Mouse (Mus musculus): ENCODE results near the gene Asl.

Gene Asl

DNA sequence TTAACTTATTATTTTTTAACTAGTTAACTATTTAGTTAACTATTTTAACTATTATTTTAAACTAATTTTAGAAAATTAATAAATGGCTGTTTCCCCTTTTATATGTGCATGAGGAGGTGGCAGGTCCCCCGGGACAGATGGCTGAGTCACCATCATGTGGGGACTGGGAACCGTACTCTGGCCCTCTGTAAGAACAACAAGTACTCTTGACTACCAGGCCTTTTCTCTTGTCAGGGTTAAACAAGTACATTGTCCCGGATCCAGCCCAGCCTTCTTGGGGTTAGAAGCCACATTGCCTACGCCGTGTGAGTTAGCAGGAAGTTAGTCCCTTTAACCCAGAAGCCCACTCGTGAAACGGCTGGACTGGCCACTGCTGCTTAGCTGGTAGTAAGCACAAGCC is 34.1 kb downstream of the Asl start:
- TF ChIP-seq NANOG (IDR thresholded peaks at IDR 0.05; ENCODE audit: borderline replicate concordance, low read length) = no peak
- no peak for TF ChIP-seq CTCF (conservative IDR thresholded peaks at IDR 0.05; ENCODE audit: low read length)
- TF ChIP-seq POU5F1 (IDR thresholded peaks at IDR 0.05; ENCODE audit: borderline replicate concordance, low read length) = no peak
- H3K36me3 ChIP-seq (ENCODE audit: insufficient read depth, low read length) = peaks cover 30% of the 10 kb centered on the region
- no peak overlapping the region for H3K4me3 ChIP-seq (replicated peaks; ENCODE audit: low read length)
- peaks cover 39% of the 10 kb centered on the region for H3K4me1 ChIP-seq (replicated peaks; ENCODE audit: low read depth, low read length)
- no peaks in the 10 kb centered on the region for H3K9me3 ChIP-seq (ENCODE audit: low read length)
- peaks cover 8% of the 10 kb centered on the region; the same call in 1 of the 2 replicates for H3K27me3 ChIP-seq (ENCODE audit: insufficient read depth, low read length)

DNA sequence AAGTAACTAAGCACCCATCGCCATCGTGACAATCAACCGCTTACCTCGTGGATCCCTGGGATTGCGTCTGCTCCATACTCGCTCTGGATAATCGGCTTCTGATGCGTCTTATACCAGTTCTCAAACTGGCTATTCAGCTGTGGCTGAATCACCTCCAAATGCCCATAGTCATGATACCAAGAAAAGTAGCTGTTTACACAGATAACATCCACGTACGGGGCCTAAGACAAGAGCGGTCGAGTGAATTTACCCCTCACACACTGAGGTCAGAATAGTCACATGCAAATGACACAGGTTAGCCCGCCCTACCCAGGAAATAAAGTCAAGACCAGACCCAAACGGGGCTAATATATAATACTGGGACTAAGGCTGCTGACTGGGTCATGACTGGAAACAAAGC is 35.7 kb downstream of the Asl start:
- H3K36me3 ChIP-seq (ENCODE audit: insufficient read depth, low read length) = peaks cover 40% of the 10 kb centered on the region
- H3K4me1 ChIP-seq (replicated peaks; ENCODE audit: low read depth, low read length) = peaks cover 54% of the 10 kb centered on the region
- H3K27me3 ChIP-seq (ENCODE audit: insufficient read depth, low read length) = peaks cover 8% of the 10 kb centered on the region; the same call in 1 of the 2 replicates
- no peaks in the 10 kb centered on the region for H3K9me3 ChIP-seq (ENCODE audit: low read length)
- H3K4me3 ChIP-seq (replicated peaks; ENCODE audit: low read length) = no peak overlapping the region
- TF ChIP-seq NANOG (IDR thresholded peaks at IDR 0.05; ENCODE audit: borderline replicate concordance, low read length) (no peak), POU5F1 (IDR thresholded peaks at IDR 0.05; ENCODE audit: borderline replicate concordance, low read length) (no peak), CTCF (conservative IDR thresholded peaks at IDR 0.05; ENCODE audit: low read length) (no peak)

DNA sequence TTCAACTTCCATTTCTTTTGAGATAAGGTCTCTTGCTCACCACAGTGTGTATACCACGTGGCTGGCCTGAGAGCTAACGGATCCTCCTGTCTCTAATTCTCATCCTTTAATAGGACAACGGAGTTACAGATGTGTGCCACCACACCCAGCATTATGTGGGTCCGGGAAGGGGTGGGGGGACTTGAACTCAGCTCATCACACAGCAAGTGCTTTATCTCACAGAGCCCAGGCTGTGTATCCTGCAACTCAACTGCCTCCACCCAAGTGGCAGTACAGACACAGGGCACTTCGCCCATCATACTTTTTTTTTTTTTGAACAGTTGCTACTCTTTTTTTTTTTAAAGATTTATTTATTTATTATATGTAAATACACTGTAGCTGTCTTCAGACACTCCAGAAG is 37.1 kb downstream of the Asl start:
- peaks cover 54% of the 10 kb centered on the region for H3K4me1 ChIP-seq (replicated peaks; ENCODE audit: low read depth, low read length)
- TF ChIP-seq POU5F1 (IDR thresholded peaks at IDR 0.05; ENCODE audit: borderline replicate concordance, low read length) (no peak), NANOG (IDR thresholded peaks at IDR 0.05; ENCODE audit: borderline replicate concordance, low read length) (no peak), CTCF (conservative IDR thresholded peaks at IDR 0.05; ENCODE audit: low read length) (no peak)

DNA sequence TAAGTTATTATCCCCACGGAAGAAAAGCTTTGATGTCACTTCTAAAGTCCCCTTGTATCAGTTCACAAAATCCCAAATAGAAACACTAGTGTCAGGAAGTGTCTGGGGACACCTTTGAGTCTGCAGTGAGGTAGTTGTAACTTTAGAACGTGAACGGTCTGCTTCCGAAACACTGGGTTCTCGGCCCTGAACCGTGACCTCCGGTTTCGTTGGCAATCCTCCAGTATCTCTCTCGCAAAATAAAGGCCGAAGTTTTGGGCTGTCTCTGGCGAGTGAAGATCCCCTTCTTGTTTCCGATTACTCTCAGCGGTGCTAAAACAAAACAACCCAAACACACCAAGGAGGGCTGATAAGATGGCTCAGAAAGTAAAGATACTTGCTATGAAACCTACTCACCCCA is 39.7 kb downstream of the Asl start:
- peaks cover 55% of the 10 kb centered on the region for H3K36me3 ChIP-seq (ENCODE audit: insufficient read depth, low read length)
- H3K4me1 ChIP-seq (replicated peaks; ENCODE audit: low read depth, low read length) = peaks cover 47% of the 10 kb centered on the region
- H3K27me3 ChIP-seq (ENCODE audit: insufficient read depth, low read length) = no peaks in the 10 kb centered on the region
- TF ChIP-seq NANOG (IDR thresholded peaks at IDR 0.05; ENCODE audit: borderline replicate concordance, low read length) = no peak
- no peak for TF ChIP-seq CTCF (conservative IDR thresholded peaks at IDR 0.05; ENCODE audit: low read length)
- TF ChIP-seq POU5F1 (IDR thresholded peaks at IDR 0.05; ENCODE audit: borderline replicate concordance, low read length) = no peak
- H3K4me3 ChIP-seq (replicated peaks; ENCODE audit: low read length) = no peak overlapping the region
- no peaks in the 10 kb centered on the region for H3K9me3 ChIP-seq (ENCODE audit: low read length)

More for the DNA sequence above, 37.1 kb downstream of the Asl start:
- no peaks in the 10 kb centered on the region for H3K9me3 ChIP-seq (ENCODE audit: low read length)
- no peak overlapping the region for H3K4me3 ChIP-seq (replicated peaks; ENCODE audit: low read length)
- H3K27me3 ChIP-seq (ENCODE audit: insufficient read depth, low read length) = 0 out of 2 replicates have a peak, but pooled peaks cover 1% of the 10 kb centered on the region
- H3K36me3 ChIP-seq (ENCODE audit: insufficient read depth, low read length) = peaks cover 50% of the 10 kb centered on the region

DNA sequence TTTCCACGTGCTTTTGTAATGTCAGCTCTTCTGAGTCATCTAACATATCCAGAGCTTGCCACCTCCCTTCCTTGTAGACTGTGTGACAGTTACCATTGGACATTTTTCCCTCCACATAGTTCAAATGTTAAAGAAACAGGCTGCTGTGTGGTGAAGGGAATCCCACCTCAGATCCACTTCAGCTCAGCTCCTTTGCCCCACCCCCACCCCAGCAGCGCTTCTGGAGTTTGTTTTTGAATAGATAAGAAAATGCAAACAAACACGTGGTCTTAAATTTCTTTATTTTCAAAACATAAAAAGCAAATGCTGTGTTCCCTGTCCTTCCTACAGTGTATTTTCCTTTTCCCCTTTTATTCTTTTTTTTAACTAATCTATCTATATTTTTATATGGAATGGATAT is 48.8 kb downstream of the Asl start:
- TF ChIP-seq CTCF (conservative IDR thresholded peaks at IDR 0.05; ENCODE audit: low read length) = no peak
- no peak for TF ChIP-seq POU5F1 (IDR thresholded peaks at IDR 0.05; ENCODE audit: borderline replicate concordance, low read length)
- no peaks in the 10 kb centered on the region for H3K9me3 ChIP-seq (ENCODE audit: low read length)
- H3K27me3 ChIP-seq (ENCODE audit: insufficient read depth, low read length) = no peaks in the 10 kb centered on the region
- H3K4me1 ChIP-seq (replicated peaks; ENCODE audit: low read depth, low read length) = peaks cover 62% of the 10 kb centered on the region
- H3K4me3 ChIP-seq (replicated peaks; ENCODE audit: low read length) = no peak overlapping the region
- peaks cover 81% of the 10 kb centered on the region for H3K36me3 ChIP-seq (ENCODE audit: insufficient read depth, low read length)

DNA sequence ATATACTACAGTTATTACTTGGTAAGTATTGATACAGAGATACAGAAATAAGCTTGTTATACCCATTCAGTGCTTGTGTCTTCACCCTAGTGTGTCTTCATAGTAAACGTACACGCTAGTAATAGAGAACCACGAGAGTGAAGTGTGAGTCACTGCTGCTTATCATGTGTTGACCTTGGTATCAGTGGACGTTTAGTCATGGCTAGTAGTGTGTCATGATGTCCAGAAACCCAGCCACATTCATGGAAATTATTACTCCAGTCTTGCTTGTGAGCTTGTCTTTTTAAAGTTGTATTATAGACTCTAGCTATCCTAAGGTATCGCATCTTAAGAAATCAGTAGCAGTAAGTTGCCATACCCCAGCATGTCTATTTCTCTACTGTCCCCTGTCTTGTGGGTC is 50.4 kb downstream of the Asl start:
- no peaks in the 10 kb centered on the region for H3K27me3 ChIP-seq (ENCODE audit: insufficient read depth, low read length)
- H3K4me1 ChIP-seq (replicated peaks; ENCODE audit: low read depth, low read length) = peaks cover 73% of the 10 kb centered on the region
- no peaks in the 10 kb centered on the region for H3K9me3 ChIP-seq (ENCODE audit: low read length)
- no peak overlapping the region for H3K4me3 ChIP-seq (replicated peaks; ENCODE audit: low read length)
- H3K36me3 ChIP-seq (ENCODE audit: insufficient read depth, low read length) = peaks cover 81% of the 10 kb centered on the region
- TF ChIP-seq NANOG (IDR thresholded peaks at IDR 0.05; ENCODE audit: borderline replicate concordance, low read length) = no peak
- TF ChIP-seq CTCF (conservative IDR thresholded peaks at IDR 0.05; ENCODE audit: low read length) = no peak
- TF ChIP-seq POU5F1 (IDR thresholded peaks at IDR 0.05; ENCODE audit: borderline replicate concordance, low read length) = no peak

DNA sequence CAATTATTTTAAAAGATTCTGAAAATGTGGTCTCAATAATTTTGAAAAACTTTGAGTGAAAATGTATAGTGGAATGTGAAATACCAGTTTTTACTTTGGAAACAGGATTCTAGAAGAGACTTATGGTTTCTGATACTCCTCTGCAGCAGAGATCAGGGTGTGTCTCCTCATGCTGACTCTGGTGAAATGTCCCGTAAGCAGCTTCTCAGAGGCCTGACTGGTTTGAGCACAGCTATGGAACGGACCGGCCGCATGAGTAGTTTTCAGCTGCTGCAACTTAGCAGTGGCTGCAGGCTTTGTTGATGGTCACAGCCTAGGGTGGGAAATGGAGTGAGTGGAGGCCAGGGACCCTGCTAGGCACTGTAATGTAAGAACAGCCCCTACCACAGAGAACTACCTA is 51.3 kb downstream of the Asl start:
- TF ChIP-seq CTCF (conservative IDR thresholded peaks at IDR 0.05; ENCODE audit: low read length) (no peak), POU5F1 (IDR thresholded peaks at IDR 0.05; ENCODE audit: borderline replicate concordance, low read length) (no peak), NANOG (IDR thresholded peaks at IDR 0.05; ENCODE audit: borderline replicate concordance, low read length) (no peak)
- H3K4me1 ChIP-seq (replicated peaks; ENCODE audit: low read depth, low read length) = peaks cover 76% of the 10 kb centered on the region
- no peaks in the 10 kb centered on the region for H3K27me3 ChIP-seq (ENCODE audit: insufficient read depth, low read length)
- no peaks in the 10 kb centered on the region for H3K9me3 ChIP-seq (ENCODE audit: low read length)
- peaks cover 79% of the 10 kb centered on the region for H3K36me3 ChIP-seq (ENCODE audit: insufficient read depth, low read length)
- no peak overlapping the region for H3K4me3 ChIP-seq (replicated peaks; ENCODE audit: low read length)

DNA sequence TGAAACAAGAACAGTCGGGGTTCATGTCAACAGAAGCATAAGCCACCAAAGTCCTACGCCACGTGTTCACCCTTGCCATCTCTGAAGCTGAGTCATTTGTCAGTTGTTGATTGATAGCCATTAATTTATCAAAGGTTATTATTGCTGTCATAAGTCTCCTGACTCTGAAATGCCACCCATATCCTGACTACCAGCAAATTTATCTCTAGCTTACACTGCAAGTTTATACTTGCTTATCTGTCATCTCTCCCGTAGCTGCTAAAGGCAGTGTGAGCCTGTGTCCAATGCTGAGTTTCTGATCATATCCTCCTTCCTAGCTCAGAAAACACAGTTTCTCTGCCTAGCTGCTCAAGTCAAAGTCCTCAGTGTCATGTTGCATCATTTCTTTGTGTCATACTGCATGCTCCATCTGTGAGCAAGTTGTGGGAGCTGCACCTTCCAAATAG is 54.2 kb downstream of the Asl start:
- Histone ChIP-seq H3K4me3 (replicated peaks; ENCODE audit: low read length) (no peak overlapping the region), H3K9me3 (ENCODE audit: low read length) (no peaks in the 10 kb centered on the region), H3K4me1 (replicated peaks; ENCODE audit: low read depth, low read length) (peaks cover 94% of the 10 kb centered on the region), H3K36me3 (ENCODE audit: insufficient read depth, low read length) (peaks cover 85% of the 10 kb centered on the region), H3K27me3 (ENCODE audit: insufficient read depth, low read length) (no peaks in the 10 kb centered on the region)
- TF ChIP-seq POU5F1 (IDR thresholded peaks at IDR 0.05; ENCODE audit: borderline replicate concordance, low read length) (no peak), NANOG (IDR thresholded peaks at IDR 0.05; ENCODE audit: borderline replicate concordance, low read length) (no peak), CTCF (conservative IDR thresholded peaks at IDR 0.05; ENCODE audit: low read length) (no peak)

DNA sequence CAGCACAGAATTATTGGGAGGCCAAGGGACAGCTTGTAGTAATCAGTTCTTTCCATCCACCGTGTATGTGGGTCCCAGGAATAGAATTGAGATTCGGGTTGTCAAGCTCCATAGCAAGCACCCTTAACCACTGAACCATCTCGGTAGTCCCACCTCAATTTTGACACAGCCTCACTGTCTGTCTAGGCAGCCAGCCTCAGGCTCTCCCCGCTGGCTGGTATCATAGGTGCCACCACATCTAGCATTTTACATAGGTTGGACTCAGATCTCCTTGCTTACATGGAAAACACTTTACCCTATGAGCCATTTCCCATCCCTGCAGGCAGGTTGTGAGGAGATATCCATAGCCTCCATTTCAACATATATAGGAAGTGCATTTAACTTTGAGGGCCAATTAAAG is 54.7 kb downstream of the Asl start:
- TF ChIP-seq CTCF (conservative IDR thresholded peaks at IDR 0.05; ENCODE audit: low read length) (no peak), NANOG (IDR thresholded peaks at IDR 0.05; ENCODE audit: borderline replicate concordance, low read length) (no peak), POU5F1 (IDR thresholded peaks at IDR 0.05; ENCODE audit: borderline replicate concordance, low read length) (no peak)
- no peaks in the 10 kb centered on the region for H3K9me3 ChIP-seq (ENCODE audit: low read length)
- peaks cover 94% of the 10 kb centered on the region for H3K4me1 ChIP-seq (replicated peaks; ENCODE audit: low read depth, low read length)
- H3K36me3 ChIP-seq (ENCODE audit: insufficient read depth, low read length) = peaks cover 82% of the 10 kb centered on the region
- no peaks in the 10 kb centered on the region for H3K27me3 ChIP-seq (ENCODE audit: insufficient read depth, low read length)
- no peak overlapping the region for H3K4me3 ChIP-seq (replicated peaks; ENCODE audit: low read length)

Measured in E14TG2a.4 (cell line).